In genomic region chr1:130733671-130734070, GRCm38 (mm10) we compare ENCODE assay signal across 12 mouse cellular contexts. TPM values are rescaled to one million over a fixed set of nuclear protein-coding genes. Genes with fewer than 3 reads are reported as not detected.
DNase-seq lines count a peak whose midpoint lies in the region; ATAC-seq lines count a peak whose summit lies in the region.
"Had no signal": no experiment of that assay in that cellular context is flagged by ENCODE, and none has a peak within 500 bp of the region (broad histone marks: within the 10 kb centered on the region; RNA-seq: fewer than 3 reads in every experiment).

No protein-coding gene starts in this region.

- H3K9me3 ChIP-seq in liver, embryonic 15.5 days (replicated peaks): no peaks in the 10 kb centered on the region
- no peaks in the 10 kb centered on the region for H3K9me3 ChIP-seq in stomach, embryonic 14.5 days (ENCODE audit: control insufficient read depth, low read depth, low read length)
- H3K9me3 ChIP-seq: hindbrain, embryonic 12.5 days; midbrain, embryonic 13.5 days had no signal

- H3K36me3 ChIP-seq in liver, embryonic 15.5 days (replicated peaks): peaks cover 15% of the 10 kb centered on the region
- no peaks in the 10 kb centered on the region for H3K36me3 ChIP-seq in stomach, embryonic 14.5 days (ENCODE audit: control insufficient read depth, insufficient read depth, low read length)
- H3K36me3 ChIP-seq: hindbrain, embryonic 12.5 days; midbrain, embryonic 13.5 days had no signal

- 66% methylated on average over 4 of the region's 4 CpGs for WGBS in liver, embryonic 15.5 days (ENCODE audit: insufficient replicate concordance)
- 72% methylated on average over 4 of the region's 4 CpGs for WGBS in stomach, embryonic 14.5 days

- peaks cover 90% of the 10 kb centered on the region for H3K4me1 ChIP-seq in liver, embryonic 15.5 days (replicated peaks)
- H3K4me1 ChIP-seq in stomach, embryonic 14.5 days (ENCODE audit: control insufficient read depth, insufficient read depth, low read length): 0 out of 2 replicates have a peak, but pooled peaks cover 7% of the 10 kb centered on the region

- peak overlapping the region; percentile 49 for H3K9ac ChIP-seq in liver, embryonic 15.5 days
- H3K9ac ChIP-seq in stomach, embryonic 14.5 days (replicated peaks; ENCODE audit: low read depth, low read length): no peak overlapping the region
- H3K9ac ChIP-seq: hindbrain, embryonic 12.5 days; midbrain, embryonic 13.5 days had no signal

- H3K27ac ChIP-seq in liver, embryonic 15.5 days (replicated peaks): peak overlapping the region; percentile 89
- H3K27ac ChIP-seq in stomach, embryonic 14.5 days (ENCODE audit: low read length): peak overlapping the region; percentile 87
- H3K27ac ChIP-seq: hindbrain, embryonic 12.5 days; midbrain, embryonic 13.5 days had no signal

- ATAC-seq in liver, embryonic 15.5 days (ENCODE audit: insufficient read depth): no peak
- peak; percentile 80 for ATAC-seq in stomach, embryonic 14.5 days (ENCODE audit: insufficient number of reproducible peaks, insufficient read depth, low FRiP score, low read depth)
- ATAC-seq: midbrain, embryonic 13.5 days had no signal

- H3K4me3 ChIP-seq in liver, embryonic 15.5 days (replicated peaks): peak overlapping the region; percentile 64
- H3K4me3 ChIP-seq in stomach, embryonic 14.5 days (ENCODE audit: low read depth, low read length): no peak overlapping the region; the same call in 1 of the 2 replicates
- H3K4me3 ChIP-seq: hindbrain, embryonic 12.5 days; midbrain, embryonic 13.5 days had no signal

- peak overlapping the region; percentile 80 for H3K4me2 ChIP-seq in liver, embryonic 15.5 days
- peak overlapping the region; percentile 32; the same call in 1 of the 2 replicates for H3K4me2 ChIP-seq in stomach, embryonic 14.5 days (replicated peaks; ENCODE audit: low read depth, low read length)
- H3K4me2 ChIP-seq: hindbrain, embryonic 12.5 days; midbrain, embryonic 13.5 days had no signal

- no peaks in the 10 kb centered on the region for H3K27me3 ChIP-seq in liver, embryonic 15.5 days
- H3K27me3 ChIP-seq in stomach, embryonic 14.5 days (ENCODE audit: control insufficient read depth, insufficient read depth, low read length): no peaks in the 10 kb centered on the region
- H3K27me3 ChIP-seq: midbrain, embryonic 13.5 days had no signal

- DNase-seq in right cerebral cortex, adult 18-20 months: peak; percentile 45
- no peak for DNase-seq in right cerebral cortex, postnatal 36 days (ENCODE audit: low spot score in 2 of 2)
- DNase-seq in kidney, adult 9 months: peak; percentile 88
- DNase-seq in adipocyte (ENCODE audit: low spot score): no peak
- DNase-seq in frontal cortex, postnatal 36 days (ENCODE audit: low spot score in 2 of 2): no peak
- no peak for DNase-seq in spleen, postnatal 14 days (ENCODE audit: low spot score in 2 of 2)
- DNase-seq: cerebellum, postnatal 14 days; thymus, postnatal 36 days had no signal

RNA-seq across cellular contexts. Expression of gene AA986860, which starts 1.9 kb away (rescaled TPM):
- polyA plus RNA-seq in liver, embryonic 15.5 days (2015; fragmentation: Nextera tagmentation; extraction: Ambion mirVana): 7.4 and 7.8 TPM in 2 replicates
- 28.6 and 28.7 TPM in 2 replicates for polyA plus RNA-seq in stomach, embryonic 14.5 days (2014; fragmentation: Nextera tagmentation; extraction: Ambion mirVana)

RNA-seq across cellular contexts. Expression of gene Pfkfb2, which starts 4.6 kb away (rescaled TPM):
- polyA plus RNA-seq in liver, embryonic 15.5 days (2015; fragmentation: Nextera tagmentation; extraction: Ambion mirVana): 5.2 and 5.9 TPM in 2 replicates
- polyA plus RNA-seq in stomach, embryonic 14.5 days (2014; fragmentation: Nextera tagmentation; extraction: Ambion mirVana): 11.1 and 11.2 TPM in 2 replicates

RNA-seq across cellular contexts. Expression of gene Yod1, which starts 16.5 kb away (rescaled TPM):
- 42.2 and 42.3 TPM in 2 replicates for polyA plus RNA-seq in liver, embryonic 15.5 days (2015; fragmentation: Nextera tagmentation; extraction: Ambion mirVana)
- 11.9 and 12.0 TPM in 2 replicates for polyA plus RNA-seq in stomach, embryonic 14.5 days (2014; fragmentation: Nextera tagmentation; extraction: Ambion mirVana)

RNA-seq across cellular contexts. Expression of gene Gm29427, which starts 18.1 kb away (rescaled TPM):
- polyA plus RNA-seq in liver, embryonic 15.5 days (2015; fragmentation: Nextera tagmentation; extraction: Ambion mirVana): not detected in 2 replicates
- polyA plus RNA-seq in stomach, embryonic 14.5 days (2014; fragmentation: Nextera tagmentation; extraction: Ambion mirVana): not detected in 2 replicates

Comparison
In these comparisons a context has a peak if more than half of its experiments do, and no peak if none do; other contexts are left out.
1. DNase-seq: peak in right cerebral cortex, adult 18-20 months (single experiment) and kidney, adult 9 months (single experiment); none in right cerebral cortex, postnatal 36 days (0 of 2), adipocyte (single experiment), frontal cortex, postnatal 36 days (0 of 2) and spleen, postnatal 14 days (0 of 2).